In genomic region chr15:85401926-85402325, GRCm38 (mm10) we compare ENCODE assay signal across 11 mouse cellular contexts.
DNase-seq lines count a peak whose midpoint lies in the region; ATAC-seq lines count a peak whose summit lies in the region.
"Had no signal": no experiment of that assay in that cellular context is flagged by ENCODE, and none has a peak within 500 bp of the region (broad histone marks: within the 10 kb centered on the region; RNA-seq: fewer than 3 reads in every experiment).

No protein-coding gene starts in this region.

- 75% methylated on average over 7 of the region's 7 CpGs for WGBS in hindbrain, embryonic 10.5 days
- 65% methylated on average over 7 of the region's 7 CpGs for WGBS in hindbrain, embryonic 11.5 days
- WGBS in kidney, embryonic 14.5 days, result 78% methylated on average over 7 of the region's 7 CpGs

- H3K27me3 ChIP-seq in hindbrain, embryonic 10.5 days (ENCODE audit: insufficient read depth, poor library complexity, severe bottlenecking), result no peaks in the 10 kb centered on the region
- no peaks in the 10 kb centered on the region for H3K27me3 ChIP-seq in hindbrain, embryonic 11.5 days (ENCODE audit: control insufficient read depth, insufficient read depth, low read length)
- no peaks in the 10 kb centered on the region for H3K27me3 ChIP-seq in kidney, embryonic 14.5 days (ENCODE audit: control insufficient read depth, insufficient read depth, low read length)
- H3K27me3 ChIP-seq: CH12.LX; liver, embryonic 15.5 days had no signal

- no peaks in the 10 kb centered on the region for H3K9me3 ChIP-seq in hindbrain, embryonic 10.5 days
- H3K9me3 ChIP-seq in hindbrain, embryonic 11.5 days (ENCODE audit: control insufficient read depth, low read length), result no peaks in the 10 kb centered on the region
- H3K9me3 ChIP-seq in kidney, embryonic 14.5 days (ENCODE audit: control insufficient read depth, low read length), result no peaks in the 10 kb centered on the region
- H3K9me3 ChIP-seq: liver, embryonic 15.5 days had no signal

- DNase-seq in hindbrain, embryonic 10.5 days (ENCODE audit: low spot score), result no peak
- no peak for DNase-seq in hindbrain, embryonic 11.5 days (ENCODE audit: low spot score)
- peak; percentile 28 for DNase-seq in R1 (ENCODE audit: low read depth, low spot score)
- DNase-seq in cerebellum, postnatal 14 days, result peak; percentile 32 to 60
- peak; percentile 39 to 42 for DNase-seq in layer of hippocampus, adult 8-10 months (ENCODE audit: low spot score in 2 of 2)
- no peak for DNase-seq in testis, postnatal 10 days (ENCODE audit: low spot score)
- DNase-seq in urinary bladder, postnatal 14 days (ENCODE audit: low spot score), result no peak
- DNase-seq: heart, postnatal 14 days had no signal

- H3K27ac ChIP-seq in hindbrain, embryonic 10.5 days, result peak overlapping the region; percentile 50; the same call in 1 of the 2 replicates
- no peak overlapping the region for H3K27ac ChIP-seq in hindbrain, embryonic 11.5 days (ENCODE audit: low read depth, low read length)
- H3K27ac ChIP-seq in kidney, embryonic 14.5 days (ENCODE audit: low read depth, low read length), result no peak overlapping the region
- H3K27ac ChIP-seq: liver, embryonic 15.5 days had no signal

- no peak for ATAC-seq in hindbrain, embryonic 11.5 days (ENCODE audit: low FRiP score)
- no peak for ATAC-seq in kidney, embryonic 14.5 days (ENCODE audit: low FRiP score, low TSS enrichment)

- peaks cover 12% of the 10 kb centered on the region for H3K4me1 ChIP-seq in hindbrain, embryonic 10.5 days (replicated peaks)
- H3K4me1 ChIP-seq in hindbrain, embryonic 11.5 days (replicated peaks; ENCODE audit: control insufficient read depth, insufficient read depth, low read length), result no peaks in the 10 kb centered on the region
- H3K4me1 ChIP-seq in kidney, embryonic 14.5 days (ENCODE audit: control insufficient read depth, insufficient read depth, low read length), result no peaks in the 10 kb centered on the region
- H3K4me1 ChIP-seq: liver, embryonic 15.5 days had no signal

- no peak overlapping the region for H3K4me2 ChIP-seq in hindbrain, embryonic 11.5 days (replicated peaks; ENCODE audit: low read depth, low read length)
- H3K4me2 ChIP-seq in kidney, embryonic 14.5 days (replicated peaks; ENCODE audit: low read depth, low read length), result no peak overlapping the region
- H3K4me2 ChIP-seq: liver, embryonic 15.5 days had no signal

- no peak overlapping the region for H3K4me3 ChIP-seq in hindbrain, embryonic 10.5 days
- no peak overlapping the region for H3K4me3 ChIP-seq in hindbrain, embryonic 11.5 days (ENCODE audit: low read depth, low read length)
- no peak overlapping the region for H3K4me3 ChIP-seq in kidney, embryonic 14.5 days (ENCODE audit: low read length)
- H3K4me3 ChIP-seq: liver, embryonic 15.5 days had no signal

- H3K9ac ChIP-seq in hindbrain, embryonic 11.5 days (ENCODE audit: low read depth, low read length), result no peak overlapping the region
- no peak overlapping the region for H3K9ac ChIP-seq in kidney, embryonic 14.5 days (ENCODE audit: low read depth, low read length)
- H3K9ac ChIP-seq: liver, embryonic 15.5 days had no signal

- peaks cover 37% of the 10 kb centered on the region for H3K36me3 ChIP-seq in hindbrain, embryonic 10.5 days
- H3K36me3 ChIP-seq in hindbrain, embryonic 11.5 days (ENCODE audit: control insufficient read depth, insufficient read depth, low read length), result no peaks in the 10 kb centered on the region
- H3K36me3 ChIP-seq in kidney, embryonic 14.5 days (ENCODE audit: control insufficient read depth, insufficient read depth, low read length), result peaks cover 19% of the 10 kb centered on the region; the same call in 1 of the 2 replicates

Comparison
In these comparisons a context has a peak if more than half of its experiments do, and no peak if none do; other contexts are left out.
1. DNase-seq: peak in R1 (single experiment), cerebellum, postnatal 14 days (2 of 2) and layer of hippocampus, adult 8-10 months (2 of 2); none in hindbrain, embryonic 10.5 days (single experiment), hindbrain, embryonic 11.5 days (single experiment), testis, postnatal 10 days (single experiment) and urinary bladder, postnatal 14 days (single experiment).